8 mouse cellular contexts compared by ENCODE assay signal in genomic region chr14:19277777-19278385, GRCm38 (mm10).
DNase-seq lines count a peak whose midpoint lies in the region; ATAC-seq and TF ChIP-seq lines count a peak whose summit lies in the region.

No protein-coding gene starts in this region.

- TF ChIP-seq POLR2A in liver, adult 2 months (IDR thresholded peaks at IDR 0.05; ENCODE audit: extremely low read depth, insufficient read depth, low read length), result no peak

- H3K4me2 ChIP-seq in forebrain, postnatal 0 days (ENCODE audit: low read depth), result no peak overlapping the region

- no peak for TF ChIP-seq CTCF in forebrain, postnatal 0 days (IDR thresholded peaks at IDR 0.05; ENCODE audit: low read depth)
- no peak for TF ChIP-seq CTCF in liver, adult 2 months (IDR thresholded peaks at IDR 0.05; ENCODE audit: low read depth, low read length)

- no peaks in the 10 kb centered on the region for H3K4me1 ChIP-seq in forebrain, postnatal 0 days (ENCODE audit: insufficient read depth)
- no peaks in the 10 kb centered on the region for H3K4me1 ChIP-seq in liver, adult 2 months (ENCODE audit: control insufficient read depth, insufficient read depth, low read length)

- ATAC-seq in forebrain, postnatal 0 days, result peak; percentile 38; the same call in 1 of the 2 replicates

- H3K79me2 ChIP-seq in liver, adult 2 months (ENCODE audit: control insufficient read depth, insufficient read depth, low read length), result no peaks in the 10 kb centered on the region

- peak; percentile 90 for DNase-seq in 3134 (ENCODE audit: extremely low read depth, insufficient read length, low spot score)
- DNase-seq in CD8-positive naive resting alpha-beta T cell, adult 2 months (ENCODE audit: low read depth in 2 of 2, low spot score in 2 of 2), result peak; percentile 56 to 73
- DNase-seq in cerebellum, adult 18-20 months, result peak; percentile 51 to 61
- DNase-seq in forebrain, postnatal 0 days, result peak; percentile 93
- peak; percentile 96 for DNase-seq in induced T-regulatory cell, adult 2 months (ENCODE audit: low read depth)
- peak; percentile 55 for DNase-seq in liver, adult 2 months (ENCODE audit: extremely low read depth, low read depth, low spot score)
- DNase-seq in natural killer cell, adult 2 months (ENCODE audit: low spot score in 2 of 2), result peak; percentile 17 to 41
- DNase-seq in thymus, postnatal 25 days, result peak; percentile 27

- H3K4me3 ChIP-seq in forebrain, postnatal 0 days (ENCODE audit: low read depth, low read length), result no peak overlapping the region
- no peak overlapping the region for H3K4me3 ChIP-seq in liver, adult 2 months (ENCODE audit: insufficient read depth, low read depth, low read length)

- 58% methylated on average over 4 of the region's 4 CpGs for WGBS in forebrain, postnatal 0 days
- WGBS in liver, adult 2 months, result 51% methylated on average over 4 of the region's 4 CpGs

- no peaks in the 10 kb centered on the region for H3K36me3 ChIP-seq in forebrain, postnatal 0 days (ENCODE audit: insufficient read depth)
- H3K36me3 ChIP-seq in liver, adult 2 months (ENCODE audit: control insufficient read depth, insufficient read depth, low read length), result no peaks in the 10 kb centered on the region

- H3K9ac ChIP-seq in forebrain, postnatal 0 days, result no peak overlapping the region
- no peak overlapping the region for H3K9ac ChIP-seq in liver, adult 2 months (ENCODE audit: low read depth, low read length)

- peaks cover 16% of the 10 kb centered on the region; the same call in 1 of the 2 replicates for H3K9me3 ChIP-seq in forebrain, postnatal 0 days (ENCODE audit: low read length)

- no peaks in the 10 kb centered on the region for H3K27me3 ChIP-seq in forebrain, postnatal 0 days (ENCODE audit: insufficient read depth, low read length)
- H3K27me3 ChIP-seq in liver, adult 2 months (ENCODE audit: control insufficient read depth, insufficient read depth, low read length), result no peaks in the 10 kb centered on the region

- H3K27ac ChIP-seq in forebrain, postnatal 0 days (ENCODE audit: low read depth, low read length), result no peak overlapping the region
- H3K27ac ChIP-seq in liver, adult 2 months (replicated peaks; ENCODE audit: insufficient read depth, low read depth, low read length), result no peak overlapping the region

Comparison
In these comparisons a context has a peak if more than half of its experiments do, and no peak if none do; other contexts are left out.
1. DNase-seq: peak in every context shown above with its lines; median percentile 96 in induced T-regulatory cell, adult 2 months; 93 in forebrain, postnatal 0 days; 90 in 3134; 64 in CD8-positive naive resting alpha-beta T cell, adult 2 months; 56 in cerebellum, adult 18-20 months; 55 in liver, adult 2 months; 29 in natural killer cell, adult 2 months; 27 in thymus, postnatal 25 days.